Mouse (Mus musculus) brown adipose tissue, adult 24 weeks (tissue): ENCODE measurements at regions not wholly inside any gene's neighbourhood (a gene's known extent, or its start where the extent isn't known, plus 50 kb on each side); places are given as distances from the start of the nearest gene placed in this dataset.
"Not testable (repeated sequence)": the region's sequence is repeated elsewhere in the genome, so short reads cannot be mapped to it uniquely, and the experiment has no call there.

Experiments used
- H3K27ac ChIP-seq: fragments of 200-500 bp; replicated peaks from 2 replicates; pipeline ENCODE4 v1.5.1; 2012; ENCODE audit warnings: low read depth, mild to moderate bottlenecking, low read length
- H3K4me1 ChIP-seq: fragments of 200-500 bp; 2 replicates; pipeline ENCODE4 v1.6.1; 2012; ENCODE audit warnings: low read length, mixed read lengths; ENCODE audit not compliant: control insufficient read depth, insufficient read depth, insufficient read length
- H3K4me3 ChIP-seq: fragments of 200-500 bp; 2 replicates; pipeline ENCODE4 v1.5.1; 2012; ENCODE audit warnings: low read depth, mild to moderate bottlenecking, low read length, moderate library complexity; ENCODE audit not compliant: insufficient read depth

DNA sequence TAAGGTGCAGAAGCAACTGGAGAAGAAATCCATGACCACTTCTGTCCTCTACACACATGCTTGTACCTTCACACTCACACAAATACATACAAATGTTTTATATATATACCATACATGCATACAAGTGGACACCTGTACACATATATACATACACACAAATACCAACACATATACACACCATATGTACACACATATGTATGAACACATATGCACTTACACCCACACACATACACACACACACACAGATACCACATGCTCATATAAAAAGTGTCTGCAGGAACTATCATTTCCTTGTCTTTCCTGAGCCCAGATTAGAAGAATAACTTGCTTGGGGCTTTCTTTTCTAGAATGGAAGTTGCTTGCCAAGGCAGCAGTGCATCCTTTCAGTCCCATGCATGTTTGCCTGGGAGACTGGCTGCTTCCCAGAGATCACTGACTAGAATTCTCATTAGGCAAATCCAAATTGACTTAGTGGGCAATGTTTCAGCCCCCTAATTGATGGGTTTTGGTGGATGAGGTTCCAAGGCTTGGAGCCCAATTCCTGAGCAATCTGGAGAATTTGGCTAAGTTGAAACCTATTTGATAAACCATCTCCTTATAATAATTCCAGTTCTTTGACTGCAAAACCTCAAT, 169.2 kb upstream of the Hddc2 start:
- H3K4me1 ChIP-seq, result no peaks in the 10 kb centered on the region
- H3K4me3 ChIP-seq, result no peak overlapping the region
- H3K27ac ChIP-seq, result no peak overlapping the region

DNA sequence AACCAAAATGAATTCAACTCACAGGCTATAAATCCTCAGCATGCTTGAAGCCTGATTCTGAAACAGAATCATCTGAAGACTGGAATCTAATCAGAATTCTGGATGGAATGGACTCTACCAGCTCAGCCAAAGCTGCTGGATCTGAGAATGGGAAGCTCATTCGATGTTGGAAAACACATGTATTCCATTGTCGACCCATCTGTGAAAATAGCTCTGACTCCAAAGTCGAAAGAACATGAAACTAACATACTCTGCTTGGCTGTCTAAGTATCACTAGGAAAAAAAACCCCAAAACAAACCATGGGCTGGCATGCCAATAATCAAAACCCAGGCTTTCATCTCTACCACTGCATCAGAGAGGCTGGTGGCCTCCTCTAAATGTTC, 168.7 kb upstream of the Hddc2 start:
- no peak overlapping the region for H3K4me3 ChIP-seq
- H3K4me1 ChIP-seq, result no peaks in the 10 kb centered on the region
- H3K27ac ChIP-seq, result no peak overlapping the region

DNA sequence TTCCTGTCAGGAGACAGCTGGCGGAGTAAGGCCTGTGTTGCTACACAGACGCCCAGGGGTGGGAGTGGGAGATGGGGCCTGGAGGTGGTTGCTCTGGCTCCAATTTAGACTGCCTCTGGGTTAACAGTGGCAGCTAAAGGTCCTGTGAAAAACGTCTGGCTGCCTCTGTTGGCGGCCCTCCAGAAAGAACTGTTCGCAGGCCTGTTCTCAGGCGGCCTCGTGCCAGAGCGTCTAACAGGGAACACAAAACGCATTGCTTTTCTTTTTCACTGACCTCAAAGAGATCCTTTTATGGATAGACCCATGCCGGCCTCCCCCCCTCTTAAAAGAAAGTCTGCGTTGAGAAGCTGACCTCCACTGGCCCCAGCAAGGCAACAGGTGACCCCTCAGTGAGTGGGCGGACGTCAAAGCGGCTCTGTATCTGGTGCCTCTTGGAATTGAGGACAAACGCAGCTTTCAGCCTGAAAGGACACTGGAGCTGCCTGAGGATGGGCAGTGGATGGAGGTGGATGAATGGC, 140.0 kb upstream of the Hddc2 start:
- no peak overlapping the region for H3K4me3 ChIP-seq

GRCm38 (mm10) chr10:31189577-31189976, 123.6 kb upstream of the Hddc2 start:
- H3K4me3 ChIP-seq, result no peak overlapping the region

More for the DNA sequence above, 140.0 kb upstream of the Hddc2 start:
- 0 out of 2 replicates have a peak overlapping the region, but pooled peaks have one; percentile 10 for H3K27ac ChIP-seq
- H3K4me1 ChIP-seq, result no peaks in the 10 kb centered on the region

GRCm38 (mm10) chr10:31212164-31212563, 101.0 kb upstream of the Hddc2 start:
- H3K4me3 ChIP-seq, H3K27ac ChIP-seq, H3K4me1 ChIP-seq: not testable (repeated sequence)

More at GRCm38 (mm10) chr10:31189577-31189976, 123.6 kb upstream of the Hddc2 start:
- no peaks in the 10 kb centered on the region for H3K4me1 ChIP-seq
- no peak overlapping the region for H3K27ac ChIP-seq

- no peak overlapping the region for H3K4me3 ChIP-seq
- no peaks in the 10 kb centered on the region for H3K4me1 ChIP-seq
- no peak overlapping the region for H3K27ac ChIP-seq
Measured at GRCm38 (mm10) chr10:31212778-31213454, 100.3 kb upstream of the Hddc2 start.

GRCm38 (mm10) chr10:31221902-31222301, 91.3 kb upstream of the Hddc2 start:
- no peak overlapping the region for H3K4me3 ChIP-seq
- no peaks in the 10 kb centered on the region for H3K4me1 ChIP-seq
- H3K27ac ChIP-seq, result no peak overlapping the region

DNA sequence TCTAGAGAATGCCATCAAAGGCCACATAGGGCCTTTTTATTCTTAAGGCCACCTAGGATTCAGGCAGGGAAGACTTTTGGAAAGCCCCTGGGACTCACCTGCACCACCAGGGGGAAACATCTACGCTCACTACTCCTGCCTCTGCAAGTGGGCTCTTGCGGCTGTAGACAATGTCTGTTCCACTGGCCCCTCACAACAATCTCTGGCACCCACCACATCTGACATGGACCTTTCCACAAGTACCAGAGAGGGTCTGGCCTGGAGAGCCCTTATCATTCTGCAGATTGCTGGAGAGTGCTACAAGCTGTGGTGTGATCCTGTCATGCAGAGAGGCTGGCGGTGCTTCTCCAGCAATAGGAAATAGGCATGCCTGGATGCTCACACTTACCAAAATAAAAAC, 84.1 kb upstream of the Hddc2 start:
- no peak overlapping the region for H3K27ac ChIP-seq
- no peaks in the 10 kb centered on the region for H3K4me1 ChIP-seq
- H3K4me3 ChIP-seq, result no peak overlapping the region

DNA sequence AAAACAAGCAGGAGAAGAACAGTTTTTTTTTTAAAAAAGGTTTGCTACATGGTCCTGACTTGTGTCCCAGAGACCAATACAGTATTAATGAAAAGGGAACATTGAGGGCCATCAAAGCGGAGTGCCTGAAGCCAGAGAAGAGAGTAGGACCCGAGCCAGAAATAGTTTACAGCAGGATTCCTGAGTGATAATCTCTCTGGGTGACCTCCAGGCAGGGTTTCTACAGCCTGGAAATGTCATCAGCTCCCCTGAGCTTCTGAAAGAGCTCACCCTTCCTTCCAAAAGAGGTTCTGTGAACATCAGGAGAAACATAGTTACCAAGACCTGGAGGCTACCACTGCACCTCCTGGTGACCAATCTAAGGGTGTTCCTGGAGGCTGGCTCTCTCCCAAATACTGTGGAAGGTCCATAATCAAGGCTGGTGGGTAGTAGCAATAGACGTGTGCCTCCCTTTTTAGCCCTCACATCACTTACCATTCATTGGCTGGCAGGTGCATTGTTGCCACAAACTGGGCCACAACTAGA, 70.7 kb upstream of the Hddc2 start:
- H3K4me1 ChIP-seq, result no peaks in the 10 kb centered on the region
- no peak overlapping the region for H3K27ac ChIP-seq
- H3K4me3 ChIP-seq, result no peak overlapping the region

GRCm38 (mm10) chr10:31252584-31253381, 60.4 kb upstream of the Hddc2 start:
- H3K27ac ChIP-seq, result no peak overlapping the region
- H3K4me3 ChIP-seq, result no peak overlapping the region
- no peaks in the 10 kb centered on the region for H3K4me1 ChIP-seq

- Histone ChIP-seq H3K27ac (no peak overlapping the region), H3K4me3 (no peak overlapping the region), H3K4me1 (peaks cover 4% of the 10 kb centered on the region)
Measured at GRCm38 (mm10) chr10:31256934-31257333, 56.2 kb upstream of the Hddc2 start.

GRCm38 (mm10) chr10:31257611-31258010, 55.6 kb upstream of the Hddc2 start:
- Histone ChIP-seq H3K4me3 (no peak overlapping the region), H3K27ac (peak overlapping the region; percentile 24; the same call in 1 of the 2 replicates), H3K4me1 (peaks cover 4% of the 10 kb centered on the region)

- Histone ChIP-seq H3K27ac (peak overlapping the region; percentile 71), H3K4me1 (peaks cover 4% of the 10 kb centered on the region), H3K4me3 (no peak overlapping the region)
Measured at GRCm38 (mm10) chr10:31260914-31261313, 52.3 kb upstream of the Hddc2 start.
